Mouse (Mus musculus) heart, embryonic 11.5 days (tissue): Measurements from ENCODE around the gene Gata1. TPM values are rescaled to one million over a fixed set of nuclear protein-coding genes. Genes with fewer than 3 reads are reported as not detected.
"Not testable (repeated sequence)": the region's sequence is repeated elsewhere in the genome, so short reads cannot be mapped to it uniquely, and the experiment has no call there.

Experiments
- ATAC-seq: fragments of 200-750 bp; cut with Nextera tagmentation; replicated peaks from 2 replicates; pipeline ENCODE4 v1.8.0; 2017; ENCODE audit warnings: moderate library complexity; ENCODE audit not compliant: insufficient number of reproducible peaks, low FRiP score, low TSS enrichment
- H3K27ac ChIP-seq: fragments of 300-500 bp; sonication (generic); 2 replicates; pipeline ENCODE4 v1.5.1; 2014; ENCODE audit warnings: mild to moderate bottlenecking, low read depth, low read length
- H3K27me3 ChIP-seq: fragments of 300-500 bp; sonication (generic); 2 replicates; pipeline ENCODE4 v1.6.1; 2014; ENCODE audit warnings: mild to moderate bottlenecking, low read length, mixed read lengths; ENCODE audit not compliant: control insufficient read depth, insufficient read depth
- H3K36me3 ChIP-seq: fragments of 300-500 bp; sonication (generic); 2 replicates; pipeline ENCODE4 v1.6.1; 2014; ENCODE audit warnings: mild to moderate bottlenecking, low read length, moderate library complexity, mixed read lengths; ENCODE audit not compliant: control insufficient read depth, insufficient read depth
- H3K4me1 ChIP-seq: fragments of 300-500 bp; sonication (generic); 2 replicates; pipeline ENCODE4 v1.6.1; 2014; ENCODE audit warnings: low read length; ENCODE audit not compliant: control insufficient read depth, insufficient read depth
- H3K4me2 ChIP-seq: fragments of 300-500 bp; sonication (generic); 2 replicates; pipeline ENCODE4 v1.6.1; 2014; ENCODE audit warnings: mild to moderate bottlenecking, moderate library complexity
- H3K4me3 ChIP-seq: fragments of 300-500 bp; sonication (generic); 2 replicates; pipeline ENCODE4 v1.5.1; 2014; ENCODE audit warnings: low read depth, low read length
- H3K9ac ChIP-seq: fragments of 300-500 bp; sonication (generic); 2 replicates; pipeline ENCODE4 v1.6.1; 2014; ENCODE audit warnings: mild to moderate bottlenecking, low read depth, low read length, moderate library complexity
- H3K9me3 ChIP-seq: fragments of 300-500 bp; sonication (generic); replicated peaks from 2 replicates; pipeline ENCODE4 v1.6.1; 2016; ENCODE audit warnings: low read length; ENCODE audit not compliant: control insufficient read depth
- WGBS: fragments of 180-500 bp; shearing (Covaris S2); extraction: QIAGEN DNeasy Blood & Tissue Kit; methylation state at CpG from one replicate; pipeline ENCODE4 v1.1.7; 2014; ENCODE audit not compliant: insufficient replicate concordance; 5-methylcytosine and 5-hydroxymethylcytosine counted together
- polyA plus RNA-seq: library from polyadenylated mRNA; unstranded; fragments of >200 nt; fragmentation: Nextera tagmentation; extraction: Ambion mirVana; gene quantifications from 2 replicates; pipeline ENCODE4 v1.2.1, GENCODE M21; 2014

The Gata1 gene
- polyA plus RNA-seq, 1 experiment from 2014 or later = 16.6 TPM

GRCm38 (mm10) chrX:7926266-7926665, 51.6 kb downstream of the Gata1 start:
- no peaks in the 10 kb centered on the region for H3K36me3 ChIP-seq

GRCm38 (mm10) chrX:7922032-7922431, 55.8 kb downstream of the Gata1 start:
- H3K36me3 ChIP-seq = no peaks in the 10 kb centered on the region
- H3K27ac ChIP-seq = no peak overlapping the region
- no peak for ATAC-seq
- H3K4me3 ChIP-seq = peak overlapping the region; percentile 34
- H3K9me3 ChIP-seq = no peaks in the 10 kb centered on the region
- no peak overlapping the region for H3K9ac ChIP-seq
- whole genome bisulfite sequencing = 9% methylated on average over 47 of the region's 48 CpGs
- peak overlapping the region; percentile 56 for H3K4me2 ChIP-seq
- H3K27me3 ChIP-seq = peaks cover 77% of the 10 kb centered on the region
- no peaks in the 10 kb centered on the region for H3K4me1 ChIP-seq

More at GRCm38 (mm10) chrX:7926266-7926665, 51.6 kb downstream of the Gata1 start:
- H3K9me3 ChIP-seq = peaks cover 3% of the 10 kb centered on the region; the same call in 1 of the 2 replicates
- peaks cover 64% of the 10 kb centered on the region for H3K27me3 ChIP-seq
- no peak for ATAC-seq
- H3K4me3 ChIP-seq = no peak overlapping the region
- H3K27ac ChIP-seq = no peak overlapping the region
- 56% methylated on average over 6 of the region's 6 CpGs for WGBS
- H3K4me1 ChIP-seq = no peaks in the 10 kb centered on the region
- H3K4me2 ChIP-seq = no peak overlapping the region
- no peak overlapping the region for H3K9ac ChIP-seq

- no peak for ATAC-seq
- Histone ChIP-seq H3K27ac (no peak within 1 kb of the TSS), H3K9ac (no peak within 1 kb of the TSS), H3K4me3 (peak within 1 kb of the TSS; percentile 26), H3K36me3 (no peaks in the 10 kb centered on the region), H3K9me3 (no peaks in the 10 kb centered on the region), H3K4me2 (peak within 1 kb of the TSS; percentile 50), H3K27me3 (peaks cover 60% of the 10 kb centered on the region), H3K4me1 (no peaks in the 10 kb centered on the region)
- WGBS = 13% methylated on average over 36 of the region's 40 CpGs
Measured at GRCm38 (mm10) chrX:7919601-7920383, 58.1 kb downstream of the Gata1 start, which contains the start of gene Pcsk1n. Gene Pcsk1n (plus strand): TSS chrX:7919822.

GRCm38 (mm10) chrX:7917960-7918359, 59.9 kb downstream of the Gata1 start:
- not testable (repeated sequence) for H3K4me2 ChIP-seq, ATAC-seq, H3K27ac ChIP-seq, H3K36me3 ChIP-seq, H3K4me3 ChIP-seq, H3K9me3 ChIP-seq, H3K4me1 ChIP-seq, H3K9ac ChIP-seq
- H3K27me3 ChIP-seq = peaks cover 45% of the 10 kb centered on the region
- WGBS = 60% methylated on average over 6 of the region's 6 CpGs

- H3K4me2 ChIP-seq, H3K9me3 ChIP-seq, H3K4me1 ChIP-seq, H3K27ac ChIP-seq, H3K36me3 ChIP-seq, ATAC-seq, H3K4me3 ChIP-seq, H3K9ac ChIP-seq: not testable (repeated sequence)
- peaks cover 23% of the 10 kb centered on the region for H3K27me3 ChIP-seq
- 17% methylated on average over 3 of the region's 3 CpGs for WGBS
Measured at GRCm38 (mm10) chrX:7915669-7916068, 62.2 kb downstream of the Gata1 start.

GRCm38 (mm10) chrX:7910473-7910872, 67.4 kb downstream of the Gata1 start:
- H3K4me2 ChIP-seq = no peak overlapping the region
- H3K9me3 ChIP-seq = no peaks in the 10 kb centered on the region
- no peaks in the 10 kb centered on the region for H3K36me3 ChIP-seq
- no peak overlapping the region for H3K27ac ChIP-seq
- no peaks in the 10 kb centered on the region for H3K4me1 ChIP-seq
- ATAC-seq = no peak
- no peaks in the 10 kb centered on the region for H3K27me3 ChIP-seq
- 59% methylated on average over 6 of the region's 6 CpGs for WGBS
- no peak overlapping the region for H3K4me3 ChIP-seq
- H3K9ac ChIP-seq = no peak overlapping the region

Other genes with a start within 250 kb of the Gata1 start
- 52.3 and 55.9 TPM in 2 replicates for gene Praf2, start 249.6 kb downstream of the Gata1 start, polyA plus RNA-seq
- 5.2 and 8.5 TPM in 2 replicates for gene Ccdc120, start 227.2 kb downstream of the Gata1 start, polyA plus RNA-seq
- 12.1 and 15.0 TPM in 2 replicates for gene Tfe3, start 215.5 kb downstream of the Gata1 start, polyA plus RNA-seq
- 26.5 and 26.8 TPM in 2 replicates for gene Gripap1, start 188.3 kb downstream of the Gata1 start, polyA plus RNA-seq
- 1.6 TPM in 2 replicates for gene Kcnd1, start 155.8 kb downstream of the Gata1 start, polyA plus RNA-seq
- gene Otud5, start 136.7 kb downstream of the Gata1 start, polyA plus RNA-seq = 22.9 and 23.7 TPM in 2 replicates
- 5.2 and 5.7 TPM in 2 replicates for gene Pim2, start 99.8 kb downstream of the Gata1 start, polyA plus RNA-seq
- gene Slc35a2, start 94.0 kb downstream of the Gata1 start, polyA plus RNA-seq = 16.9 and 19.1 TPM in 2 replicates
- 81.0 and 88.2 TPM in 2 replicates for gene Pqbp1, start 78.8 kb downstream of the Gata1 start, polyA plus RNA-seq
- 135 and 152 TPM in 2 replicates for gene Timm17b, start 78.7 kb downstream of the Gata1 start, polyA plus RNA-seq
- not detected in 2 replicates for gene Gm10491, start 70.2 kb downstream of the Gata1 start, polyA plus RNA-seq
- gene Gm10490, start 68.5 kb downstream of the Gata1 start, polyA plus RNA-seq = not detected in 2 replicates
- 0.10 and 0.23 TPM in 2 replicates for gene Pcsk1n, start 58.2 kb downstream of the Gata1 start, polyA plus RNA-seq
- not detected in 2 replicates for gene Eras, start 49.5 kb downstream of the Gata1 start, polyA plus RNA-seq
- 23.8 and 27.2 TPM in 2 replicates for gene Hdac6, start 30.2 kb downstream of the Gata1 start, polyA plus RNA-seq
- gene Glod5, start 40.4 kb upstream of the Gata1 start, polyA plus RNA-seq = 0.82 TPM in 1 of 2 replicates, not detected in the other
- 46.1 and 48.6 TPM in 2 replicates for gene Suv39h1, start 96.7 kb upstream of the Gata1 start, polyA plus RNA-seq
- gene Was, start 112.4 kb upstream of the Gata1 start, polyA plus RNA-seq = 0.39 and 0.43 TPM in 2 replicates
- gene Wdr13, start 154.8 kb upstream of the Gata1 start, polyA plus RNA-seq = 21.8 and 22.6 TPM in 2 replicates
- gene Rbm3, start 167.8 kb upstream of the Gata1 start, polyA plus RNA-seq = 320 and 341 TPM in 2 replicates
- 10.4 and 12.1 TPM in 2 replicates for gene Tbc1d25, start 198.1 kb upstream of the Gata1 start, polyA plus RNA-seq
- gene Ebp, start 215.4 kb upstream of the Gata1 start, polyA plus RNA-seq = 24.4 and 37.4 TPM in 2 replicates
- 5.2 and 5.9 TPM in 2 replicates for gene Porcn, start 228.5 kb upstream of the Gata1 start, polyA plus RNA-seq